Mouse (Mus musculus): Measurements from ENCODE around the gene Zbtb8a. TPM values are rescaled to one million over a fixed set of nuclear protein-coding genes. Genes with fewer than 3 reads are reported as not detected.
A peak's percentile ranks its signal among the peaks of the same experiment; 100 is the strongest.

Zbtb8a gene
- polyA plus RNA-seq, 1 experiment = 5.0 TPM

DNA sequence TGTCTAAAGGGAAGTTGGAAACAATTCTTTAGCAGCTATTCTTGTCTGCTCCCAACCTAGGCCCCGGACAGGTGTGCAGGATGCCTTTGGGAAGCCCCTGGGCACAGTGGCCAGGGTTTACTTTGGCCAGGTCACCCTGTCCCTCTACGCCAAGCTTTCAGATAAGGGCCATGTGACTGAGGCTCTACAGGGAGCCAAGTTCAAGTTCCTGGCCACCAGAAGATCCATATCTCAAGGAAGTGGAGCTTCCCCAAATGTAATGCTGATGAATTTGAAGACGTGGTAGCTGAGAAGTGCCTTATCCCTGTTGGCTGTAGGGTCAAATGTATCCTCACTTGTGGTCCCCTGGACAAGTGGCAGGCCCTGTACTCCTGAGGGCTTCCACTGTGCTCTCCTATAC, 1.9 kb upstream of the Zbtb8a start:
- no peak overlapping the region for H3K4me3 ChIP-seq (ENCODE audit: low read depth, low read length)
- no peaks in the 10 kb centered on the region for H3K36me3 ChIP-seq (ENCODE audit: control insufficient read depth, insufficient read depth, low read length)
- H3K27me3 ChIP-seq (ENCODE audit: control insufficient read depth, insufficient read depth, low read length) = no peaks in the 10 kb centered on the region
- WGBS = 41% methylated on average over 3 of the region's 3 CpGs
- H3K4me1 ChIP-seq (ENCODE audit: control insufficient read depth, insufficient read depth, insufficient read length, low read length) = peaks cover 6% of the 10 kb centered on the region
- TF ChIP-seq CTCF (IDR thresholded peaks at IDR 0.05; ENCODE audit: extremely low read depth, insufficient read length, insufficient replicate concordance, low read depth, low read length) = no peak
- TF ChIP-seq POLR2A (IDR thresholded peaks at IDR 0.05; ENCODE audit: low read depth, low read length) = no peak
- H3K27ac ChIP-seq (ENCODE audit: insufficient read depth, low read depth, low read length) = no peak overlapping the region

DNA sequence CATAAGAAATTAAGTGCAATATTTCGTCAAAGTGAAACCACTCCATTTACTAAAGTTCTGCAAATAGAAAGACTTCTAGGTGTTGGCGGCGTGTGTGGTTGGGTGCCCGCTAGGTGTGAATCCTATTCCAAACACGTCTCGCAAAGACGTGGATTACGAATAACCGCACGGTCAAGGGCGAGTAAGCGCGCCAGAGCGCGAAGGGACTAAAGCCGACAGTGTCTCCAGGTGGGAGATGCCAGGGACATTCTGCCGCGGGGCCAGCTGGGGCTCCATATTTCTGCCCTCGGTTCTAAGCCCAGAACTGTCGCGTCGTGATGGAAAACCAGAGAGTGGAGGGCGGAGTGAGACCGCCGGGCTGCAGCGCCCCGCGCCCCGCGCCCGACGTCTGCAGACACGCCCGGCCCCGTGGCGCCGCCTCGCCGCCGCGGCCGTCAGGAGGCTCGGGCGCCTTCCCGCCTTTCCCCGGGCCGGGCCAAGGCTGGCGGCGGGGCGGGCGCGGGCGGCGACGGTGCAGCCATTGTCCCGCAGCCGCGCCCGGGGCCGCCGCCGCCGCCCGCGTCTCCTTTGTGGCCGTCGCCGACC, 863 bp downstream of the Zbtb8a start:
- TF ChIP-seq CTCF (IDR thresholded peaks at IDR 0.05; ENCODE audit: extremely low read depth, insufficient read length, insufficient replicate concordance, low read depth, low read length) (no peak), POLR2A (IDR thresholded peaks at IDR 0.05; ENCODE audit: low read depth, low read length) (0 out of 2 replicates have a peak, but pooled peaks have one; percentile 15)
- Histone ChIP-seq H3K4me3 (ENCODE audit: low read depth, low read length) (peak overlapping the region; percentile 75), H3K36me3 (ENCODE audit: control insufficient read depth, insufficient read depth, low read length) (no peaks in the 10 kb centered on the region), H3K4me1 (ENCODE audit: control insufficient read depth, insufficient read depth, insufficient read length, low read length) (peaks cover 15% of the 10 kb centered on the region; the same call in 1 of the 2 replicates), H3K27ac (ENCODE audit: insufficient read depth, low read depth, low read length) (peak overlapping the region; percentile 70), H3K27me3 (ENCODE audit: control insufficient read depth, insufficient read depth, low read length) (no peaks in the 10 kb centered on the region)
- WGBS = 1% methylated on average over 65 of the region's 68 CpGs

DNA sequence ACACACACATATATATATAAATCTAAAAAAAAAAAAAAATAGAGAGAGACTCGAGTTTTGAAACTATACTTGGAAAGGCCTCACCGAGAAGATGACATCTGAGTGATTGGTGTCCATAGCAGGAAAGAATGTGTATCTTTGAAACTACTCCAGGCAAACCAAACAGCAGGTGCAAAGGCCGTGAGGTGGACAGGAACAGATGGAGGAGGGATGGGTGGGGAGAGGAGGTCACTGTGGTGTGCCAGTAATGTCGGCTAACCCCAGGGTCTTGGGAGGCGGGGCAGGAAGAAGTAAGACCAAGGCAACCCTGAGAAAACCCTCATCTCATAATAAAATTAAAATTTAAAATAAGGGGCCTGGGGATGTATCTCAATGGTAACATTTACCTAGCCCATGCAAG, 2.1 kb downstream of the Zbtb8a start:
- Histone ChIP-seq H3K36me3 (ENCODE audit: control insufficient read depth, insufficient read depth, low read length) (no peaks in the 10 kb centered on the region), H3K4me3 (ENCODE audit: low read depth, low read length) (no peak overlapping the region), H3K4me1 (ENCODE audit: control insufficient read depth, insufficient read depth, insufficient read length, low read length) (peaks cover 15% of the 10 kb centered on the region; the same call in 1 of the 2 replicates), H3K27ac (ENCODE audit: insufficient read depth, low read depth, low read length) (no peak overlapping the region), H3K27me3 (ENCODE audit: control insufficient read depth, insufficient read depth, low read length) (no peaks in the 10 kb centered on the region)
- TF ChIP-seq CTCF (IDR thresholded peaks at IDR 0.05; ENCODE audit: extremely low read depth, insufficient read length, insufficient replicate concordance, low read depth, low read length) = no peak
- TF ChIP-seq POLR2A (IDR thresholded peaks at IDR 0.05; ENCODE audit: low read depth, low read length) = no peak
- WGBS = 40% methylated on average over 5 of the region's 5 CpGs

DNA sequence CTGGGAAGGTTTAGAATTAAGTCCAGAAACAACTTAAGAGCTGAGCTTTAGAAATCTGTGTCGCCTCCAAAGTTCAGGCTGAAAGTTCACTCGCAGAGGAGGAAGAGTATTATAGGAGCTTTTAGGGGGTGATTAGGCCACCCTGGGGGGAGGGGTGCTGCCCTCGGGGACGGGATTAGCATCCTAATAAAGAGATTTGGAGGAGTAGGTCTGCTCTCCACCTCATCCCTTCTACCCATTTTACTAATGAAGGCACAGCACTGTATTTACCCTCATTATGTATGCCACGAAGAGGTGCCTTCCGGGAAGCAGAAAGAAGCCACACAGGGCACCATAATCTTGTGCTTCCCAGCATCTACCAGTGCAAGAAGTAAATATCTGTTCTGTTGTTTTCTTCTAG, 2.9 kb downstream of the Zbtb8a start:
- H3K27ac ChIP-seq (ENCODE audit: insufficient read depth, low read depth, low read length) = peak overlapping the region; percentile 67
- H3K36me3 ChIP-seq (ENCODE audit: control insufficient read depth, insufficient read depth, low read length) = no peaks in the 10 kb centered on the region
- TF ChIP-seq CTCF (IDR thresholded peaks at IDR 0.05; ENCODE audit: extremely low read depth, insufficient read length, insufficient replicate concordance, low read depth, low read length) (no peak), POLR2A (IDR thresholded peaks at IDR 0.05; ENCODE audit: low read depth, low read length) (no peak)
- no peaks in the 10 kb centered on the region for H3K27me3 ChIP-seq (ENCODE audit: control insufficient read depth, insufficient read depth, low read length)
- peaks cover 15% of the 10 kb centered on the region; the same call in 1 of the 2 replicates for H3K4me1 ChIP-seq (ENCODE audit: control insufficient read depth, insufficient read depth, insufficient read length, low read length)
- H3K4me3 ChIP-seq (ENCODE audit: low read depth, low read length) = no peak overlapping the region
- WGBS = 61% methylated on average over 6 of the region's 6 CpGs

DNA sequence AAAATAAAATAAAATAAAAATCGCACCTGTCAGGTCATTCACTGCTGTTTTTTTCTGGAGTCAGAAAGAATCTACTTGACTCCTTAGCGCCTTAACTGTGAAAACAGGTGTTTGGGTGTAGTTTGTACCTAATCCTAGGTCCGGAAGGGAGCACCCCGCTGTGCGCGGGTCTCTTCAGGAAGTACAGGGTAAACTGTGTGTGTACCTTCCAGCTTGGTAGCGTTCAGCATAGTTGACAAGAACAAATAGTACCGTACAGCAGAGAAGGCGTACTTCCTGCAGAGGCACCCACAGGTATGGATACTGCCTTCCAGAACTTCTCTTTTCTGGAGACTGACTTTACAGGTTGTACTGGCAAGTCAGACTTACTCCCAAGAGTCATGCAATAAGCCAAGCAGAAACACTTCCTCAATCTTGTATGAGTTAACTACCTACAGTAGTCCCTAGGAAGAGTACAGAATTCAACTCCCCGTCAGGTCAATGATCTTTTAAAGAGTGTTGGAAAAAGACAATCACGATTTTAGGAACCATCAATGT, 3.6 kb downstream of the Zbtb8a start:
- WGBS = 23% methylated on average over 11 of the region's 11 CpGs
- TF ChIP-seq POLR2A (IDR thresholded peaks at IDR 0.05; ENCODE audit: low read depth, low read length) = no peak
- no peak for TF ChIP-seq CTCF (IDR thresholded peaks at IDR 0.05; ENCODE audit: extremely low read depth, insufficient read length, insufficient replicate concordance, low read depth, low read length)
- no peak overlapping the region for H3K4me3 ChIP-seq (ENCODE audit: low read depth, low read length)
- no peaks in the 10 kb centered on the region for H3K36me3 ChIP-seq (ENCODE audit: control insufficient read depth, insufficient read depth, low read length)
- no peaks in the 10 kb centered on the region for H3K27me3 ChIP-seq (ENCODE audit: control insufficient read depth, insufficient read depth, low read length)
- peak overlapping the region; percentile 67 for H3K27ac ChIP-seq (ENCODE audit: insufficient read depth, low read depth, low read length)
- H3K4me1 ChIP-seq (ENCODE audit: control insufficient read depth, insufficient read depth, insufficient read length, low read length) = peaks cover 13% of the 10 kb centered on the region; the same call in 1 of the 2 replicates

DNA sequence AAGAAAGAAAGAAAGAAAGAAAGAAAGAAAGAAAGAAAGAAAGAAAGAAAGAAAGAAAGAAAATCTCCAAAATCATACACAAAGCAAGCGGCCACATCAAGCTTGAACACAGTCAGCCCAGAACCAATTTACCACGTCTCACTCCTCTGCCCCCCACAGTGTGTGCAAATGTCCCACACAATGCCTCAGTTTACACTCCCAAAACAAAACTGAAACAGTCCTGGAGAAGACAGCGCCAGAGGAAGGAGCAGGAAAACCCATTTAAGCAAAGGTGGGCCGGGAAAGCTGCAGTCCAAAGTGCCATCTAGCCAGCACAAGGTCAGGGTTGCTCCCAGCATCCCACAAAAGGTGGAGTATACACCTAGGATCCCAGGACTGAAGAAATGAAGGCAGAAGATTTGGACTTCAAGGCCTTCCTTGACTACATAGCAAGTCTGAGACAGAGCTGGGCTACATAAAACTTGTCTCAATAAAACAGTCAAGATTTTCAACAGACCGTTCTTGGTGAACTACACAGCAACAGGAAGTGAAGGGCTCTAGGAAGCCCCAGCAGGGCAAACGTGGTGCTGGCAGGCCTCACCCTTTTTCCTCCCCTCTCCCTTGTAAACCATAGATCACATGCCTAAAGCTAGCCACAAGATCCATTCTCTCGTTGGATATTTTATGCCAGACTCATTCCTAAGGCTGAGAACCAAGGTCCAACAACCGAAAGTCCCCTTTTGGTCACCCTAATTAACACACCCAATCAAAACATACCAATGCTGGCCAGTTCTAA, 4.5 kb downstream of the Zbtb8a start:
- TF ChIP-seq POLR2A (IDR thresholded peaks at IDR 0.05; ENCODE audit: low read depth, low read length) (no peak), CTCF (IDR thresholded peaks at IDR 0.05; ENCODE audit: extremely low read depth, insufficient read length, insufficient replicate concordance, low read depth, low read length) (no peak)
- WGBS = 25% methylated on average over 8 of the region's 8 CpGs
- H3K27ac ChIP-seq (ENCODE audit: insufficient read depth, low read depth, low read length) = peak overlapping the region; percentile 66
- H3K36me3 ChIP-seq (ENCODE audit: control insufficient read depth, insufficient read depth, low read length) = peaks cover 2% of the 10 kb centered on the region; the same call in 1 of the 2 replicates
- peaks cover 13% of the 10 kb centered on the region; the same call in 1 of the 2 replicates for H3K4me1 ChIP-seq (ENCODE audit: control insufficient read depth, insufficient read depth, insufficient read length, low read length)
- H3K27me3 ChIP-seq (ENCODE audit: control insufficient read depth, insufficient read depth, low read length) = no peaks in the 10 kb centered on the region
- H3K4me3 ChIP-seq (ENCODE audit: low read depth, low read length) = no peak overlapping the region; the same call in 1 of the 2 replicates

DNA sequence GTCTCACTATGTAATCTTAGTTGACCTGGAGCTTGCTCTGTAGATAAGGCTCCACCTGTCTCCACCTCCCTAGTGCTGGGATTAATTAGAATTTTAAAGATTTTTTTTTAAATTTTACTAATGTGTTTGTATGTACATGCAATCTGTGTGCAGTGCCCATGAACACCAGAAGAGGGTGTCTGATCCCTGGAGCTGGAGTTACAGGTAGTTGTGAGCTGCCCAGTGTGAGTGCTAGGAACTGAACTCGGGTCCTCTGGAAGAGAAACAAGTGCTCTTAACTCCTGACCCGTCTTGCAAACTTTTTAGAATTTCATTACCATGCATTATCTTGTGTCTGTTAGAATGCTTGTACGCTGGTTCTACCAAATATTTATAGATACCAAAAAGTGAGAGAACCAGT, 6.5 kb downstream of the Zbtb8a start:
- Histone ChIP-seq H3K4me1 (ENCODE audit: control insufficient read depth, insufficient read depth, insufficient read length, low read length) (peaks cover 13% of the 10 kb centered on the region; the same call in 1 of the 2 replicates), H3K4me3 (ENCODE audit: low read depth, low read length) (no peak overlapping the region), H3K36me3 (ENCODE audit: control insufficient read depth, insufficient read depth, low read length) (peaks cover 7% of the 10 kb centered on the region), H3K27me3 (ENCODE audit: control insufficient read depth, insufficient read depth, low read length) (no peaks in the 10 kb centered on the region), H3K27ac (ENCODE audit: insufficient read depth, low read depth, low read length) (no peak overlapping the region)
- 95% methylated on average over 3 of the region's 3 CpGs for WGBS
- no peak for TF ChIP-seq POLR2A (IDR thresholded peaks at IDR 0.05; ENCODE audit: low read depth, low read length)

All from small intestine, adult 2 months (tissue).